Mouse (Mus musculus): ENCODE results near the gene Gm20458. TPM values are rescaled to one million over a fixed set of nuclear protein-coding genes. Genes with fewer than 3 reads are reported as not detected.

Gm20458 gene
- total RNA-seq, 2 experiments from 2014 or later, result 0.62 to 2.6 TPM

DNA sequence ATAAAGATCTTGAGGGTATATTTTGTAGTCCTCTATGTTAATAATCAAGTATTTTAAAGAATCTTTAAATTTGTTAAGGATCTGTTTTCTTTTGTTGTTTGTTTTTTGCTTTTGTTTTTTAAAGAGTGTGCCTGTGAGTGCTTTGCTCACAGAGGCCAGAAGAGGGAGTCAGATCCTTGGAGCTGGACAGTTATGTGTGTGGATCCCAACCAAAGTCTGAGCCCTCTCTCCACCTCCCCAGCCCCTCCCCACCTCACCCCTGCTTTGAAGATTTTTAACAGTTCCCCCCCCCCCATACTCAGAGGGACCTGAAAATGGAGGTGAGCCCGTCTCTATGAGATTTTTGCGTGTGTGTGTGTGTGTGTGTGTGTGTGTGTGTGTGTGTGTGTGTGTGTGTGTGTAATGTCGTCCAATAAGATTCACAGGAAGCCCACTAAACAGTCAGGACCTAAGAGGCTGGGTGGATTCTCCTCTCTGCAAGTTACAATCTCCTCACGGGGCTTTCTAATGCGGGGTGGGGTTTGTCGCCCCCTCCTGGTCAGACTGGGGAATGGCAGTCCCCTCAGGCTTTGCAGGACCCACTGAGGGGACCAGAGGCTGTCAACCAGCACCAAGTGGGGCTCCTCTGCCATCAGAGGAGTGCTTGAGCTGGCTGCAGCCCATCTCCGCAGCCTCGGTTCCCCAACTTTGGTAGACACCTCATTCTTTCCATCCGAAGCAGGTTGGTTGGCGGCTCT lies 56.9 kb downstream of the Gm20458 start:
- intact Hi-C loops (cut with DNase I; ENCODE audit: low total_unique reads), result loop anchor here (2.0 kb wide), 1 partner anchor 103 kb away; no protein-coding TSS in a partner anchor
- DNase-seq, result peak; percentile 48

DNA sequence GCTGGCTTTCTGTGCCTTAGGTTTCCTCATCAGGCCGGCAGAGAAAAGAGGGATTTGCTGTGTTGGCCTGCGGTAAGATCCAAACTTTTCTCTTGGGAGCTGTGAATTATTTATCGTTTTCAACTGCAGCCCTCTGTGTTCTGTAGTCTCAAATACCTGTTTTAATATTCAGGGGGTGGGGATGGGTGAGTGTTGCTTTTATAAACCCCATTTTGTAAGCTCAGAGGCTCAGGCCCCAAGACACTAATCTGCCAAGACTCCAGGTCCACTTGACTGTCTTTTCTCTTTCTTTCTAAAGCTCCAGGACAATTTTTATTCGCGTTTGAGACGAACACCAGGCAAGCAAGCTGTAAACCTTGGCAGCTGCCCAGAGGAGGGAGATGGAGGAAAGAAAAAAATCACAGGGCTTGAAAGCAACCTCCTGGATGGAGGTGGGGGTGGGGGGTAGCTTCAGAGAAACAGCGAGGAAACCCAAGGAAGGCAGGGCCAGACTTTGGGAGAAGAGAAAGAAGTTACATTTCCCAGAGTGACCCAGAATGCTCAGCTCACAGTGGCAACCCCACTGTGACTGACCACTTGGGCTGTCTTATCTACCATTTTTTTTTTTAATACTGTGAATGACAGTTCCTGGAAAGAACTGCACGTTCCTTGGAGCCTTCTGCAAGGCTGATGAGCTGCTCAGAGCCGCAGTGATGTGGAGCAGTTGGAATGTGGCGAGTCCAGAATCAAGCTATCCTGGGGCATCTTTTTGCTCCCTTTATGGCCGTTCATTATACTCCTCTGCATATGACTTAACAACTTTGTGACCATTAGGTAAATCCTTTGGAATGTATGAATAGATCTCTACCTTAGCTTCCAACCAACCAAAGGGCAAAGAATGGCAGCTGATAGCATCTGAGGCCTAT lies 57.8 kb downstream of the Gm20458 start:
- intact Hi-C loops (cut with DNase I; ENCODE audit: low total_unique reads), result loop anchor here (2.0 kb wide), 1 partner anchor 104 kb away; no protein-coding TSS in a partner anchor
- no peak for DNase-seq

DNA sequence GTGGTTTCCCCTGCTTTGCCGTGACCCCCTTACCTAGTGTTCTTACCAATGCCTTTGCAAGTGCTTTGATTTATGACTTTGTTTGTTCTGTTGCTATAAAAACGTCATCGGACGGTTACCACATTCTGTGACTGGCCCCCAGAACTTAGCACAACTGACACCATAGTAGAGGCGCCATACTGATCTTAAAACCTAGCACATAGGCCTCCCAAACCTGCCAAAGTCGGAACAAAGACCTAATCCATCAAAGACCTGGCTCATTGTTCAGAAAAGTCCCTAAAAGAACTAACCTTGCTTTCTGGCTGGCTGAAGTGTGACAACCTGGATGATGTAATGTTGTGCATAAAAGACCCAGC lies 58.4 kb downstream of the Gm20458 start:
- intact Hi-C loops (cut with DNase I; ENCODE audit: low total_unique reads), result loop anchor here (2.0 kb wide), 1 partner anchor 104 kb away; no protein-coding TSS in a partner anchor
- no peak for DNase-seq

DNA sequence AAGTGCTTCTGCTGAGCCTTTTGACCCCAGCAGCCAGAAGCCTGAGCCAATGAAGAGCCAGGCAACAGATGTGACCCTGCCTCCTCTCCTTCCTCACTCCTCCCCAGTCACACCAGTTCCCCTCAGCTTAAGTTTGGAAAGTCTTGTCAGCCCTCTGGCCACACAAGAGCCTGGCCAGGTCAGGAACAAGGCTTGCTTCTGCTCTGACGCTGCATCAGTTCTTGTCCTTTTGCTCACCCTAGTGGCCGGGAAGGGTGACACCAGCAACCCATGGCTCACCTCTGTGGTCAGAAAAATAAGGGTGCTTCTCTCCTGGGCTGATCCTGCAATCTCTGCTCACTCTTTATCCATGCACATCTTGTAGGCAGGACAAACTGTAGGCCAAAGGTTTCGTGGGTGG lies 60.0 kb downstream of the Gm20458 start:
- peak; percentile 42 for DNase-seq

DNA sequence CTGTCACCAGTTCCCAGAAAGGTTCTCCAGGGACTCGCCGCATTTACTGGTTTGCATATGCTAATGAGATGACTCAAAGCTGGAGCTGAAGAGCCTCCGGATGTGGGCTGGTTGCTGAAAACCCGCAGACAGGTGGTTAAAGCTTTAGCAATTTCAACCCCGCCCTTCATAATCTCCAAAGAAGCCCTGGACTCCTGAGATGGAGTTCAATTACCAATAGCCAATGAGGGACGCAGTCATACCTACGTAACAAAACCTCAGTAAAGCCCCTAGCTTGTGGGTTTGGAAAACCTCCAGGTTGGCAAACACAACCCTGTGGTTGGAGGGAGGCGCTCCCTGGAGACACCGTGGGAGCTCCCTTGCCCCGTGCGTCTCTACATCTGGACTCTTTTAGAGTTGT lies 61.1 kb downstream of the Gm20458 start:
- intact Hi-C loops (cut with DNase I; ENCODE audit: low total_unique reads), result no loop called here
- DNase-seq, result no peak

More for the DNA sequence above, 60.0 kb downstream of the Gm20458 start:
- intact Hi-C loops (cut with DNase I; ENCODE audit: low total_unique reads), result no loop called here

DNA sequence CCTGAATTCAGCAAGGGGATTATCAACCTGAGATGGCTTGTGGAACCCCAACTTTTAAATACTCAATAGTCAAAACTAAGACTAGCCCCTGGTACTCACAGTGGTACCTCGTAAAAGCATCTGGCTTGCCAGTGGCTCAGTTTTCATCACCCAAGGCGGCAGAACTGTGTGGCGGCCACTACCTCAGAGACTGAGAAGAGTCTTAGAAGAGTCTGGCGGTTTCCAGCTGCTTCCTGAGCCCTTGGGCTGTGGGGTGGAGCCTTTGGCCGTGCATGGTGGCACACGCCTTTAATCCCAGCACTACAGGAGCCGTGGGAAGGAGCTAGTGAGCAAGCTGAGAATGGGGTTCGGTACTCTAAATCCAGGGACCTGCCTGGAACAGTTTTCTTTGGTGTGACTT lies 61.5 kb downstream of the Gm20458 start:
- no peak for DNase-seq
- intact Hi-C loops (cut with DNase I; ENCODE audit: low total_unique reads), result no loop called here

DNA sequence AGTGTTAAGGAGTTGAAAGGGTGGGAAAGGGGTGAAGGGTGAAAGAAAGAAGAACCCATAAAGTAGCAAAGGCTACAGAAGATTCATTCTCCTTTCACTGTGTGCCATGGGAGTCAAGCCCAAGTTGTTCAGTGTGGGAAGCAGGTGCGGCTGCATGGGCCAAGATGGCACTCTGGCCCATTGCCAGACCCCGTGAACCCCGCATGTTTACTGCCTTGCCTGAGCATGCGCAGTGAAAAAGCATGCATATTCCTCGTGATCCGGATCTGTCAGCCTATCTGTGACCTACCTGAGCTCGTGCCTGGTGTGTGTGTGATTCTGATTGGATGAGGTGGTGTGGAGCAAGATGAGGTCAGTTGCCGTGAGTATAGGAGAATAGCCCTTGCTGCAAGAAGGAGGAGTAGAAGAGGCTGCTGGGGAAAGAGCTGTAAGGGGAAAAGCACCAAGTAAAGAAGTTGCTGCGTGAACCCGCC lies 62.6 kb downstream of the Gm20458 start:
- DNase-seq, result no peak
- intact Hi-C loops (cut with DNase I; ENCODE audit: low total_unique reads), result no loop called here

DNA sequence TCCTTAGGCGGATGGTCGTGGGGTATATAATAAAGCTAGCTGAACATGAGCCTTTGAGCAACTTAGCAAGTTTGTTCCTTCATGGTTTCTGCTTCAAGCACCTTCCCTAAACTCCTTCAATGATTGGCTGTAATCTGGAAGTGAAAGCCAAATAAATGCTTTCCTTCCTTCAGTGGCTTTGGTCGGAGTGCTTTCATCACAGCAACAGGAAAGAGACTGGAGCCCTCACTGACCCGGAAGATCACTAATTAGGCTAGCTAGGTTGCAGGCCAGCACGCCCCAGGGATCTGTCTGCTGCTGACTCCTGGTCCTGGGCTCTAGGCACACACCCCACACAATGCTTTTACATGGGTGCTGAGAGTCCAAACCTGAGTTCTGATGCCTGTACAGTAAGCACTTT lies 67.8 kb downstream of the Gm20458 start:
- intact Hi-C loops (cut with DNase I; ENCODE audit: low total_unique reads), result no loop called here
- DNase-seq, result no peak

DNA sequence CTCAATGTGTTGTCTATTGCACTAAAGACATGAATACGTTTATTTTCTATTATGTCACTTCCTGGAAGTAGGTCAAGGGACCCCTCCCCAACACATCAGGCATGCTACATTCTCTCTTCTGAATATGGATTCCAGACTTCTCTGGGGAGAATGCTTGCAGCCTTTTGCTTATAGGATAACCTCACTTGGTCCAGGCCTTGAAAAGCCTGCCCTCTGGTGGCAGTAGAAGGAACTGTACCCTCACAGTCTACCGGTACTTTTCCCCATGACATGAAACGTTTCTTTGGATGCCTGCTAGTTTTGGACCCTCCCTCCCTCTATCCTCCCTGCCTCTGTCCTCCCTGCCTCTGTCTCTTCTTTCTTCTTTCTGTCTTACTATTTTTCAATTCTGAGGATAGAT lies 70.4 kb downstream of the Gm20458 start:
- intact Hi-C loops (cut with DNase I; ENCODE audit: low total_unique reads), result no loop called here
- DNase-seq, result peak; percentile 51

DNA sequence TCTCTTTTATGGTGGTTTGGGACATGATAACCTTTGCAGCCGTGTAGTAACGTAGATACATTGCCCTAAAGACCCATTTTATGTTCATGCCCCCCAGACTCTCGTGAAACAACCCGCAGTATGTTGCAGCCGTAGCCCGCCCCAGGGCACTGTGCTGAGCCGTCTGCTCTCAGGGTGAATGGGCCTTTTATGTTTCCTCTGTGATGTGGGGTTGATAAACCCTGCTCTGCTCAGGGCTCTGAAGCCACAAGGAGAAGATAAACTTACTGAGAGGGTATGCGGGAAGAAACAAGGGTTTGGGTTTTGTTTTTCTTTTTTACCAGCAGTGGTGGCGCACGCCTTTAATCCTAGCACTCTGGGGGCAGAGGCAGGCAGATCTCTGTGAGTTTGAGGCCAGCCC lies 73.5 kb downstream of the Gm20458 start:
- intact Hi-C loops (cut with DNase I; ENCODE audit: low total_unique reads), result no loop called here
- no peak for DNase-seq

DNA sequence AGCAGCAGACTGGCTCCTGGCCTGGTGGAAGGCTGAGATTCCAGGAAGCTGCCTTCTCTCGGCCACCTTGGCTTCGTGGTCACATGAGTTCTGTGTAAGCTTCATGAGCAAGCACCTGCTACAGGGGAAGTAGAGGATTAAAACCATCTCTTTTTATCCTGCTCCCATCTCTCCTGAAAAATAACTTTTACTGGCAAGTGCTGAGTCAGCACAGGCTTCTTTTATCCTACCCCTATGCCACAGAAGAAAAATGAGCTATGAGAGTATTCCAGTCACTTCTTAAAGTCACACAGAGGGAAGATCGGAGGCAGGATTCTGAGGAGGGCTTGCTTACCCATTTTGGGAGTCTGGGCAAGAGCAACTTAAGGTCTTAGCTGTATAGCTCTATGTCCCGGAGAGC lies 76.2 kb downstream of the Gm20458 start:
- no peak for DNase-seq
- intact Hi-C loops (cut with DNase I; ENCODE audit: low total_unique reads), result no loop called here

Other genes starting within 250 kb of the Gm20458 start
- not detected for gene Wfdc15b, start 239.3 kb upstream of the Gm20458 start, total RNA-seq (2021)
- not detected for gene Svs2, start 222.5 kb upstream of the Gm20458 start, total RNA-seq (2021)
- not detected for gene Svs3b, start 204.3 kb upstream of the Gm20458 start, total RNA-seq (2021)
- gene Svs4, start 182.5 kb upstream of the Gm20458 start, total RNA-seq (2021), result not detected
- gene Svs3a, start 171.7 kb upstream of the Gm20458 start, total RNA-seq (2021), result not detected
- not detected for gene Svs6, start 144.2 kb upstream of the Gm20458 start, total RNA-seq (2021)
- not detected for gene Svs5, start 128.2 kb upstream of the Gm20458 start, total RNA-seq (2021)
- gene Slpi, start 71.9 kb upstream of the Gm20458 start, total RNA-seq (2021), result under 1 TPM; 0.64 to 0.66 TPM
- under 1 TPM in 1 of 2 experiments, not detected in 1; 0.07 TPM for gene Rbpjl, start 57.8 kb upstream of the Gm20458 start, total RNA-seq (2021)
- gene Matn4, start 55.8 kb upstream of the Gm20458 start, total RNA-seq (2021), result 1 to 10 TPM; 3.7 to 5.4 TPM
- gene Sdc4, start 17.1 kb upstream of the Gm20458 start, total RNA-seq (2021), result 10 to 100 TPM; 45.1 to 72.6 TPM
- 10 to 100 TPM; 15.0 to 15.6 TPM for gene Sys1, start 4.0 kb upstream of the Gm20458 start, total RNA-seq (2021)
- not detected for gene Trp53tg5, start 12.8 kb downstream of the Gm20458 start, total RNA-seq (2021)
- 10 to 100 TPM; 14.6 to 20.6 TPM for gene Dbndd2, start 25.1 kb downstream of the Gm20458 start, total RNA-seq (2021)
- gene Pigt, start 36.6 kb downstream of the Gm20458 start, total RNA-seq (2021), result 10 to 100 TPM; 36.8 to 41.0 TPM
- not detected for gene Wfdc2, start 101.4 kb downstream of the Gm20458 start, total RNA-seq (2021)
- not detected for gene Spint3, start 112.5 kb downstream of the Gm20458 start, total RNA-seq (2021)
- not detected for gene Wfdc6a, start 124.5 kb downstream of the Gm20458 start, total RNA-seq (2021)
- not detected for gene Eppin, start 132.6 kb downstream of the Gm20458 start, total RNA-seq (2021)
- not detected for gene Wfdc6b, start 152.6 kb downstream of the Gm20458 start, total RNA-seq (2021)
- gene Wfdc8, start 152.7 kb downstream of the Gm20458 start, total RNA-seq (2021), result not detected
- gene Wfdc16, start 177.8 kb downstream of the Gm20458 start, total RNA-seq (2021), result not detected
- gene Wfdc10, start 195.1 kb downstream of the Gm20458 start, total RNA-seq (2021), result not detected
- not detected for gene Wfdc9, start 195.6 kb downstream of the Gm20458 start, total RNA-seq (2021)
- not detected for gene Wfdc11, start 213.1 kb downstream of the Gm20458 start, total RNA-seq (2021)
- not detected for gene Wfdc13, start 224.1 kb downstream of the Gm20458 start, total RNA-seq (2021)
- not detected for gene Spint4, start 237.5 kb downstream of the Gm20458 start, total RNA-seq (2021)

All from gastrocnemius, postnatal 14 days (tissue).